Mouse (Mus musculus): ENCODE measurements around the gene Mapk12.

The Mapk12 gene

DNA sequence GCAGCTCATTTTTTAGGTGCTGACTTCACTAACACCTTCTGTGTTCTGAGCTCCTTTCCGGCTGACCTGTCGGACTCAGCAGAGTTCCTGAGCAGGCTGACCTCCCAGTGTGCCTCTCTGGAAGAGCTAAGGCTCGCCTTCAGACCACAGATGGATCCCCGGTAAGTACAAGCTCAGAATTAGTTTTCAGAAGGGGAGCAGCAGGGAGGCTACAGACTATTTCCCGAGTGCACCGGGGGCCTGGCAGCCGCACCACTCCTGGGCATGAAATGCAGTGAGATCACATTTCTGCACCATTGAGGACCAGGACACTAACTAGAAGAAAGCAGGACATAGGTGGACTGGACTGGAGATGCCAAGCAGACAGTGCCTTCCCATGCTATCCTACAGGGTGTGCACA lies 41.9 kb downstream of the Mapk12 start:
- no peak for DNase-seq (ENCODE audit: low read depth, low spot score)

DNA sequence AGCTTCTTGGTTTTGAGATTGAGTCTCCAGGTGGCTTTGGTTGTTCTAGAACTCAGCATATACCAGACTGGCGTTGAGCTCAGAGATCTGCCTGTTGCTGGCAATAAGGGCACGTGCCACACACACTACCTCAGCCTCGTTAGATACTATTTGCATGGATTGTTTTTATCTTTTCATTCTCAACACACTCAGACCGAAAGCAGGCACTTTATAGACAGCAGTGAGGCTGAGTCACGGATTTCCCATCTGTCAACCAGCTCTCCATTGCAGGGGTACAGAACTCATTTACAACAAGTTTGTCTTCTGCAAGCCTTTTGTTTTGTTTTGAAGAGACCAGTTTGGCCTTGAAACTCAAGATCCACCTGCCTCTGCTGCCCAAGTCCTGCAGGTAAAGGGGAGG lies 43.1 kb downstream of the Mapk12 start:
- DNase-seq (ENCODE audit: low read depth, low spot score) = no peak

DNA sequence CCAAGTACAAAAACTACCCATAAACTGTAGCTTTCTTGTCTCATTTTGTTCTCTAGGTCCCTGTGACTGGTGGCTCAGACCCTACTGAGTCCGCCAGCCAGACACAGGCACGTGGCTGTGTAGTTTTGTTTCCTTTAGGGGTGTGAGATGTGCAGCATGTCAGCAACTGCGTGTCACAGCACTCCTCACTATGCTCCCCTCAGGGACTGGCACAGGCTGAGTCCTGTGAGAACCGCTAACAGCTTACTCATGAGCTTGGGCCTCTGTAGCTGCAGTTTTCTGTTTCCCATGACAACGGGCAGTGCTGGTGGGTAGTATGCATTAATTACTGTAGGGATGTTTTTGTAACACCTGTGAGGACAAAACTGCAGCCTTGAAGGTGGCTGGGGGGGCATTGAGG lies 48.3 kb downstream of the Mapk12 start:
- DNase-seq (ENCODE audit: low read depth, low spot score) = no peak

DNA sequence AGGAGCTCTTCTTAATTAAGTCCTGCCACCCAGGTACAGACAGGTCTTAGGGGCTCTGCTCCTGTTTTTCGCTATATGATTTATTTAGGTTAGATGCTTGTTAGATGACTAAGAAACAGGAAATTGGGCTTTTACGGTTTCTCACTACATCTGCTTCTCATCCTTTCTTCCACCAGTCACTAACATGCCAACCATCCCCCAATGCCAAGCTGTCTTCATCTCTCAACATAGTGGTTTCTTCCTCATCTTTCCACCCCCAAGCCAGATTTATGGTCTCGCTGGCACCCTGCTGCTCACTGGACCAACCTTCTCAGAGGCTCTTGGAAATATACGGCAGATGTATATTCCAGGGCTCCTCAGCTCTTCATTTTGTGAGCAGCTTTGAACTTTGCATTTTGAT lies 49.8 kb downstream of the Mapk12 start:
- DNase-seq (ENCODE audit: low read depth, low spot score) = no peak

DNA sequence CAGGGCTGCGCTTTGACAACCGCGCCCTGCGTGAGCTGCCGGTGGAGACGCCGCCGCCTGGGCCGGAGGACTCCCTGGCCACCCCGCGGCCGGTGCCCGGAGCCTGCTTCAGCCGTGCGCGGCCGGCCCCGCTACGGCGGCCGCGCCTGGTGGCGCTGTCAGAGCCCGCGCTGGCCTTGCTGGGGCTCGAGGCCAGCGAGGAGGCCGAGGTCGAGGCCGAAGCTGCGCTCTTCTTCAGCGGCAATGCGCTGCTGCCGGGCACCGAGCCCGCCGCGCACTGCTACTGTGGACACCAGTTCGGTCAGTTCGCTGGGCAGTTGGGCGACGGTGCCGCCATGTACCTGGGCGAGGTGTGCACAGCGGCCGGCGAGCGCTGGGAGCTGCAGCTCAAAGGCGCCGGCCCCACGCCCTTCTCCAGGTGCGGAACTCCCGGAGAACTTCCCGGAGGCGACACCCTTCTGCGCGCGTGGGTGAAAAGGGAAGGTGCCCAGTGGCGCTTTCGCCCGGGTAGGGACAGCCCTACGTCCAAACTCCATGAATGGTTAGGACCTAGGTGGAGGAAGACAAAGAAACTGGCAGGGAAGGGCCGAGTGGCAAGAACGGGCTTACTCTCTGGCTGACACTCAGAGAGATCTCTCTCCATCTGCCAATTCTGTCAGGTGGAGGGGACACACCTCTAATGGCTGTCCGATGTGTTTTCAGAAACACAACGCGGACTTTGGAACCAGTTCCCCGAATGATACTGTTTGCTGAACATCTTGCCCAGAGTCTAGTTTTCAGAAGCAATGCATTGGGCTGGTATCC lies 51.1 kb downstream of the Mapk12 start:
- DNase-seq (ENCODE audit: low read depth, low spot score) = no peak

DNA sequence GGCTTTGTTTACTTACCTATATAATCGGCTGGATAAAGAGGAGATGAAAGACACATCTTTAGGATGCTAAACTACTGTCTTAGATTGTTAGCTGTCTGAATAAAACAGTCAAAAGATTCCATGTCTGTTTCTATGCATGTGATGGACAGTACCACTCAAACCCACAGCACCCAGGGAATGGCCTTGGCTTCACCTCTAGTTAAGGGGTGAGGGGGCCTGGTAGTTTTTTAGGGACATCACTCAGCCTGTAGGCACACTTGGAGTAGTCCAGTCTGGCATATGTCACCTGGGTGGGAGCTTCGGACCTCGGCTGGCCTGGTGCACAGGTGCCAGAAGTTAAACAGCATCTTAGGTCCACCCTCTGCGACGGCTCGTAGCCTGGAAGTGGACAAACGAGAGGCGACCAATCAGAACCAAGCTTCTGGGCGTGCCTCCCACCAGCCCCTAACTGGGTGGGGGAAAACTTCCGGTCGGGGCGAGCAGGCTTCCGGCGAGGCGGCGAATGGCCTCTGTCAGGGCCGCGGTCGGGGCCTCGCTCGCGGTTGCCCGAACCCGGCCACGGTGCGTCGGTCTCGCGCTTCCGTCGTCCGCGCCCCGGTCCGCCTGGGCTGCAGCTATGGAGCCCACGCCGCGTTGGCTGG lies 51.8 kb downstream of the Mapk12 start, which contains the start of gene Selenoo:
TSS of gene Selenoo (plus strand) at position 478 of the 641 bp plus-strand sequence.
- peak; percentile 78 for DNase-seq (ENCODE audit: low read depth, low spot score)

DNA sequence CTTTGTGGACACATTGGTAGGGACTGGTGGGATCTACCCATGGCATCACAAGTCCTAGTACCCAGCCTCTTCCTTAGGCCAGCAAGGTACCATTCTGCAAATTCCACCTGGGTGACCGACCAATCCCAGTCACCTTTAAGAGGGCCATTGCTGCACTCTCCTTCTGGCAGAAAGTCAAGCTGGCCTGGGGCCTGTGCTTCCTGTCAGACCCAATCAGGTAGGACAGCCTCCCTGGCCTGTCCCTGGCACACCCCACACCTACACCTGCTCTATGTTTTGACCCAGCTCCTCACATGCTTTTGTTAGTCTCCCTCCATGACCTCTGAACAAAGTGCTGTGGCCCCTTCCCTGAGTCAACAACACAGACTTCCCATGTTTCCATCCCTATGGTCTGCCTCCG lies 55.7 kb downstream of the Mapk12 start:
- no peak for DNase-seq (ENCODE audit: low read depth, low spot score)

DNA sequence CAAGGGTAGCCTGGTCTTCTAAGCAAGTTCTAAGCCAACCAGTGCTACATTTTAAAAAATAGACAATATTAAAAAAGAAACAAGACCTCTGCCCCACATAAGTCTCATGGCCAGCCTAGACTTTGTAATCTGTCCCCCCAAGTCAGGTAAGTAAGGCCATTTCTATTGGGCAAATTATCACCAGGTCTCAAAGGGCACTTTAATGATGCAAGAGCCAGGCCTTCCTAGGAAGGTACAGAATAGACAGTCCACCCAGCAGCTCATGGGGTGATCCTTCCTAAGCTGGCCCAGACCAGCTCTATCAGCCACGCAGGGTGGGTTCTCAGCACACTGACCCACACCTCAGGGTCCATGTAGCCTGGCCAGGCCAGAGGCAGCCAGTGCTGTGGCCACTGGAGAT lies 56.6 kb downstream of the Mapk12 start:
- no peak for DNase-seq (ENCODE audit: low read depth, low spot score)

Measured in c-Kit-negative CD71-positive TER-119-positive erythroid progenitor cells, embryonic 14.5 days (primary cell).